ENCODE assay signal across 7 mouse cellular contexts in the genomic region with DNA sequence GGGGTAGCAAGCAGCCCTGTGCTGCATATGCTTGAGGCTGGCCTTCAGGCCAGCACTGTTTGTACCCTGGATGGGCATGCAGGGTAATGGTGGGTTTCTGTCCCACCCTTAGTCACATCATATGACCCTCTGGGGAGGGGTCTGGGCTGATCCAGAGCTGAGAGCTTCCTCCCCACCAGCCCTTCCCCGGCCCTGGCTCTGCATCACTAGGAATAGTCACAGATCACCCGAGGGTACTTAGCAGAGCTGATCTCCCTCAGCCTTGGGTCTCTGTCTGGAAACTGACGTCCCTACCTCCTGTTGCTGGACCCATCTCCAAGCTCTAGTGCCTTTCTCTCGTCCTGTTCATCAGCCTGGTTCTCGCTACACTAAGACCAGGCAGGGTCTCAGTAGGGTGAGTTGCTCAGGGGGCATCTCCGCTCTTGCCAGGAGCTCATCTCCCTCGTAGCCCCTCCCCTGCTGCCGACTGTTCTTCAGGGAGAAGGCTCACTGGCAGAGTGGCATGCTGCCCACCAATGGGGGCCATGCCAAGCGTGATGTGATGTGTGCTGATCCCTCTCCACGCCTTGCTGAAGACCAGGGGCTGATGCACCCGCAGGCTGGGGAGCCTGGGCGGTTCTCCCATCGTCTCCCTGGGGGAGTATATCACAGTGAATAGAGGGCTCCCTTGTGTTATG. TPM values are rescaled to one million over a fixed set of nuclear protein-coding genes. Genes with fewer than 3 reads are reported as not detected.
A peak's percentile ranks its signal among the peaks of the same experiment; 100 is the strongest.
DNase-seq lines count a peak whose midpoint lies in the region.

No protein-coding gene starts in this region.

- peak; percentile 64 for DNase-seq in retina, postnatal 1 day
- no peak for DNase-seq in retina, embryonic 14.5 days (ENCODE audit: low spot score)
- DNase-seq in frontal cortex, postnatal 14 days (ENCODE audit: low spot score in 2 of 2): peak; percentile 75 to 83
- DNase-seq in left cerebral cortex, postnatal 4 days: peak; percentile 86
- DNase-seq in embryo, embryonic 9.5 days (ENCODE audit: extremely low spot score): no peak
- DNase-seq in kidney, postnatal 25 days: no peak
- no peak for DNase-seq in lung, adult 18-20 months

- intact Hi-C loops in left cerebral cortex, postnatal 4 days (cut with DNase I): no loop called here

RNA-seq across cellular contexts. Expression of a gene that starts 20.7 kb away (rescaled TPM):
- not detected for total RNA-seq in left cerebral cortex, postnatal 4 days (2021)

Comparison
In these comparisons a context has a peak if more than half of its experiments do, and no peak if none do; other contexts are left out.
1. DNase-seq: peak in retina, postnatal 1 day (single experiment), frontal cortex, postnatal 14 days (2 of 2) and left cerebral cortex, postnatal 4 days (single experiment); none in retina, embryonic 14.5 days (single experiment), embryo, embryonic 9.5 days (single experiment), kidney, postnatal 25 days (0 of 2) and lung, adult 18-20 months (0 of 2).